In genomic region chr10:127209928-127210570, GRCm38 (mm10) we compare ENCODE assay signal across 8 mouse cellular contexts. TPM values are rescaled to one million over a fixed set of nuclear protein-coding genes. Genes with fewer than 3 reads are reported as not detected.
A peak's percentile ranks its signal among the peaks of the same experiment; 100 is the strongest.
DNase-seq lines count a peak whose midpoint lies in the region; ATAC-seq and TF ChIP-seq lines count a peak whose summit lies in the region.

No protein-coding gene starts in this region.

- no peak for TF ChIP-seq CTCF in heart, adult 2 months (IDR thresholded peaks at IDR 0.05)
- no peak for TF ChIP-seq CTCF in stomach, postnatal 0 days (IDR thresholded peaks at IDR 0.05; ENCODE audit: low read depth)

- 80% methylated on average over 13 of the region's 13 CpGs for WGBS in heart, adult 2 months
- 81% methylated on average over 13 of the region's 13 CpGs for WGBS in stomach, embryonic 14.5 days
- WGBS in stomach, postnatal 0 days = 80% methylated on average over 13 of the region's 13 CpGs
- WGBS in liver, embryonic 13.5 days (ENCODE audit: insufficient replicate concordance) = 42% methylated on average over 13 of the region's 13 CpGs

- H3K4me2 ChIP-seq in stomach, embryonic 14.5 days (replicated peaks; ENCODE audit: low read depth, low read length) = peak overlapping the region; percentile 90
- no peak overlapping the region for H3K4me2 ChIP-seq in stomach, postnatal 0 days (replicated peaks; ENCODE audit: low read depth)
- H3K4me2 ChIP-seq in liver, embryonic 13.5 days = peak overlapping the region; percentile 95

- H3K9me3 ChIP-seq in stomach, embryonic 14.5 days (ENCODE audit: control insufficient read depth, low read depth, low read length) = no peaks in the 10 kb centered on the region
- H3K9me3 ChIP-seq in stomach, postnatal 0 days (ENCODE audit: control insufficient read depth, low read length) = no peaks in the 10 kb centered on the region
- H3K9me3 ChIP-seq in liver, embryonic 13.5 days (replicated peaks) = no peaks in the 10 kb centered on the region

- H3K27ac ChIP-seq in heart, adult 2 months = no peak overlapping the region
- no peak overlapping the region for H3K27ac ChIP-seq in stomach, embryonic 14.5 days (ENCODE audit: low read length)
- H3K27ac ChIP-seq in stomach, postnatal 0 days (replicated peaks) = no peak overlapping the region
- H3K27ac ChIP-seq in liver, embryonic 13.5 days = peak overlapping the region; percentile 100

- H3K4me1 ChIP-seq in heart, adult 2 months (ENCODE audit: control insufficient read depth, insufficient read depth, low read length) = peaks cover 4% of the 10 kb centered on the region
- H3K4me1 ChIP-seq in stomach, embryonic 14.5 days (ENCODE audit: control insufficient read depth, insufficient read depth, low read length) = no peaks in the 10 kb centered on the region
- H3K4me1 ChIP-seq in stomach, postnatal 0 days (replicated peaks; ENCODE audit: control insufficient read depth, insufficient read depth) = 0 out of 2 replicates have a peak, but pooled peaks cover 3% of the 10 kb centered on the region
- H3K4me1 ChIP-seq in liver, embryonic 13.5 days (replicated peaks) = peaks cover 77% of the 10 kb centered on the region

- TF ChIP-seq POLR2A in heart, adult 2 months (IDR thresholded peaks at IDR 0.05; ENCODE audit: insufficient read depth, low read depth, low read length) = no peak

- intact Hi-C loops in heart, adult 2 months (cut with DNase I) = loop anchor here (5.0 kb wide), 1 partner anchor 33 kb away; no protein-coding TSS in a partner anchor
- intact Hi-C loops in heart, postnatal 36 days (cut with DNase I) = no loop called here

- H3K9ac ChIP-seq in heart, adult 2 months (ENCODE audit: low read depth, low read length) = peak overlapping the region; percentile 10; the same call in 1 of the 2 replicates
- H3K9ac ChIP-seq in stomach, embryonic 14.5 days (replicated peaks; ENCODE audit: low read depth, low read length) = no peak overlapping the region
- no peak overlapping the region for H3K9ac ChIP-seq in stomach, postnatal 0 days (ENCODE audit: low read length)
- peak overlapping the region; percentile 93 for H3K9ac ChIP-seq in liver, embryonic 13.5 days

- no peak for ATAC-seq in stomach, embryonic 14.5 days (ENCODE audit: insufficient number of reproducible peaks, insufficient read depth, low FRiP score, low read depth)
- ATAC-seq in stomach, postnatal 0 days (ENCODE audit: low FRiP score, low TSS enrichment) = no peak
- no peak for ATAC-seq in liver, embryonic 13.5 days (ENCODE audit: low read depth)

- no peak for TF ChIP-seq EP300 in heart, adult 2 months (IDR thresholded peaks at IDR 0.05; ENCODE audit: insufficient read depth, low read depth, low read length)
- TF ChIP-seq EP300 in stomach, postnatal 0 days (optimal IDR thresholded peaks at IDR 0.05) = no peak

- H3K36me3 ChIP-seq in heart, adult 2 months (ENCODE audit: control insufficient read depth, insufficient read depth, low read length) = no peaks in the 10 kb centered on the region
- peaks cover 14% of the 10 kb centered on the region for H3K36me3 ChIP-seq in stomach, embryonic 14.5 days (ENCODE audit: control insufficient read depth, insufficient read depth, low read length)
- peaks cover 10% of the 10 kb centered on the region; the same call in 1 of the 2 replicates for H3K36me3 ChIP-seq in stomach, postnatal 0 days (ENCODE audit: control insufficient read depth, insufficient read depth, low read length)
- H3K36me3 ChIP-seq in liver, embryonic 13.5 days = peaks cover 40% of the 10 kb centered on the region

- no peak for DNase-seq in heart, adult 2 months
- no peak for DNase-seq in heart, postnatal 36 days
- DNase-seq in stomach, postnatal 0 days (ENCODE audit: low spot score) = no peak
- DNase-seq in liver, embryonic 13.5 days = no peak
- DNase-seq in yolk sac, embryonic 10.5 days (ENCODE audit: low spot score) = peak; percentile 2
- no peak for DNase-seq in urinary bladder, postnatal 10 days (ENCODE audit: low spot score)
- DNase-seq in cerebellum, postnatal 14 days = no peak

- H3K79me2 ChIP-seq in heart, adult 2 months (replicated peaks; ENCODE audit: control insufficient read depth, insufficient read depth, low read length) = no peaks in the 10 kb centered on the region; the same call in 1 of the 2 replicates

- no peak overlapping the region; the same call in 1 of the 2 replicates for H3K4me3 ChIP-seq in heart, adult 2 months
- peak overlapping the region; percentile 86 for H3K4me3 ChIP-seq in stomach, embryonic 14.5 days (ENCODE audit: low read depth, low read length)
- H3K4me3 ChIP-seq in stomach, postnatal 0 days (ENCODE audit: low read depth, low read length) = no peak overlapping the region
- peak overlapping the region; percentile 89 for H3K4me3 ChIP-seq in liver, embryonic 13.5 days (replicated peaks)

- no peaks in the 10 kb centered on the region for H3K27me3 ChIP-seq in heart, adult 2 months (ENCODE audit: control insufficient read depth, insufficient read depth, low read length)
- H3K27me3 ChIP-seq in stomach, embryonic 14.5 days (ENCODE audit: control insufficient read depth, insufficient read depth, low read length) = no peaks in the 10 kb centered on the region
- no peaks in the 10 kb centered on the region for H3K27me3 ChIP-seq in stomach, postnatal 0 days (ENCODE audit: control insufficient read depth, insufficient read depth, low read length)
- no peaks in the 10 kb centered on the region for H3K27me3 ChIP-seq in liver, embryonic 13.5 days

RNA-seq across cellular contexts. Expression of gene Pip4k2c, which starts 1.3 kb away (rescaled TPM):
- total RNA-seq in heart, adult 2 months (2021) = 10 to 100 TPM; 25.7 to 28.8 TPM
- 29.0 and 42.3 TPM in 2 replicates for polyA plus RNA-seq in heart, adult 2 months (2012; rRNA removed)
- total RNA-seq in heart, postnatal 36 days (2021) = 10 to 100 TPM; 26.9 to 29.9 TPM
- 22.7 and 22.9 TPM in 2 replicates for polyA plus RNA-seq in stomach, embryonic 14.5 days (2014; fragmentation: Nextera tagmentation; extraction: Ambion mirVana)
- polyA plus RNA-seq in stomach, postnatal 0 days (2015; fragmentation: Nextera tagmentation; extraction: Ambion mirVana) = 23.2 and 26.0 TPM in 2 replicates
- 39.8 and 45.8 TPM in 2 replicates for polyA plus RNA-seq in liver, embryonic 13.5 days (2015; fragmentation: Nextera tagmentation; extraction: Ambion mirVana)

RNA-seq across cellular contexts. Expression of gene Dtx3, which starts 14.5 kb away (rescaled TPM):
- total RNA-seq in heart, adult 2 months (2021) = 10 to 100 TPM; 23.7 to 24.2 TPM
- 92.6 and 102 TPM in 2 replicates for polyA plus RNA-seq in heart, adult 2 months (2012; rRNA removed)
- 10 to 100 TPM; 25.8 to 29.4 TPM for total RNA-seq in heart, postnatal 36 days (2021)
- 123 and 125 TPM in 2 replicates for polyA plus RNA-seq in stomach, embryonic 14.5 days (2014; fragmentation: Nextera tagmentation; extraction: Ambion mirVana)
- polyA plus RNA-seq in stomach, postnatal 0 days (2015; fragmentation: Nextera tagmentation; extraction: Ambion mirVana) = 27.8 and 32.9 TPM in 2 replicates
- 16.8 and 19.3 TPM in 2 replicates for polyA plus RNA-seq in liver, embryonic 13.5 days (2015; fragmentation: Nextera tagmentation; extraction: Ambion mirVana)

RNA-seq across cellular contexts. Expression of gene Arhgef25, which starts 20.2 kb away (rescaled TPM):
- total RNA-seq in heart, adult 2 months (2021) = 10 to 100 TPM in 1 of 2 experiments, 1 to 10 TPM in 1; 9.8 to 10.1 TPM
- 17.4 and 18.2 TPM in 2 replicates for polyA plus RNA-seq in heart, adult 2 months (2012; rRNA removed)
- total RNA-seq in heart, postnatal 36 days (2021) = 10 to 100 TPM; 12.4 to 12.8 TPM
- polyA plus RNA-seq in stomach, embryonic 14.5 days (2014; fragmentation: Nextera tagmentation; extraction: Ambion mirVana) = 64.0 and 71.1 TPM in 2 replicates
- polyA plus RNA-seq in stomach, postnatal 0 days (2015; fragmentation: Nextera tagmentation; extraction: Ambion mirVana) = 25.3 and 29.7 TPM in 2 replicates
- 8.1 and 8.2 TPM in 2 replicates for polyA plus RNA-seq in liver, embryonic 13.5 days (2015; fragmentation: Nextera tagmentation; extraction: Ambion mirVana)

RNA-seq across cellular contexts. Expression of gene Slc26a10, which starts 29.6 kb away (rescaled TPM):
- 10 to 100 TPM; 13.2 to 14.7 TPM for total RNA-seq in heart, adult 2 months (2021)
- 40.5 and 68.0 TPM in 2 replicates for polyA plus RNA-seq in heart, adult 2 months (2012; rRNA removed)
- total RNA-seq in heart, postnatal 36 days (2021) = 10 to 100 TPM; 17.2 to 23.1 TPM
- 0.34 and 0.82 TPM in 2 replicates for polyA plus RNA-seq in stomach, embryonic 14.5 days (2014; fragmentation: Nextera tagmentation; extraction: Ambion mirVana)
- polyA plus RNA-seq in stomach, postnatal 0 days (2015; fragmentation: Nextera tagmentation; extraction: Ambion mirVana) = 0.70 and 0.76 TPM in 2 replicates
- polyA plus RNA-seq in liver, embryonic 13.5 days (2015; fragmentation: Nextera tagmentation; extraction: Ambion mirVana) = 1.8 and 2.1 TPM in 2 replicates

RNA-seq across cellular contexts. Expression of gene B4galnt1, which starts 45.0 kb away (rescaled TPM):
- 1 to 10 TPM; 1.8 to 2.0 TPM for total RNA-seq in heart, adult 2 months (2021)
- 4.0 and 9.5 TPM in 2 replicates for polyA plus RNA-seq in heart, adult 2 months (2012; rRNA removed)
- total RNA-seq in heart, postnatal 36 days (2021) = 1 to 10 TPM; 1.6 to 2.7 TPM
- 27.7 and 29.4 TPM in 2 replicates for polyA plus RNA-seq in stomach, embryonic 14.5 days (2014; fragmentation: Nextera tagmentation; extraction: Ambion mirVana)
- polyA plus RNA-seq in stomach, postnatal 0 days (2015; fragmentation: Nextera tagmentation; extraction: Ambion mirVana) = 45.9 and 65.4 TPM in 2 replicates
- polyA plus RNA-seq in liver, embryonic 13.5 days (2015; fragmentation: Nextera tagmentation; extraction: Ambion mirVana) = 9.3 and 11.0 TPM in 2 replicates

Comparison
In these comparisons a context has a peak if more than half of its experiments do, and no peak if none do; other contexts are left out.
1. H3K4me3 ChIP-seq: peak in stomach, embryonic 14.5 days (single experiment) and liver, embryonic 13.5 days (single experiment); none in heart, adult 2 months (single experiment) and stomach, postnatal 0 days (single experiment).
2. H3K9ac ChIP-seq: peak in heart, adult 2 months (single experiment) and liver, embryonic 13.5 days (single experiment); none in stomach, embryonic 14.5 days (single experiment) and stomach, postnatal 0 days (single experiment).